ENCODE assay signal across 9 mouse cellular contexts in genomic region chr17:10093437-10094107, GRCm38 (mm10).
A peak's percentile ranks its signal among the peaks of the same experiment; 100 is the strongest.
DNase-seq lines count a peak whose midpoint lies in the region; ATAC-seq lines count a peak whose summit lies in the region.
"Had no signal": no experiment of that assay in that cellular context is flagged by ENCODE, and none has a peak within 500 bp of the region (broad histone marks: within the 10 kb centered on the region; RNA-seq: fewer than 3 reads in every experiment).

No protein-coding gene starts in this region.

- H3K9me3 ChIP-seq in kidney, embryonic 16.5 days (ENCODE audit: low read length): peaks cover 10% of the 10 kb centered on the region

- H3K9ac ChIP-seq in kidney, embryonic 16.5 days (replicated peaks; ENCODE audit: low read length): no peak overlapping the region

- ATAC-seq in kidney, embryonic 16.5 days (ENCODE audit: low FRiP score, low TSS enrichment): no peak

- no peak overlapping the region for H3K4me3 ChIP-seq in kidney, embryonic 16.5 days (ENCODE audit: low read length)
- H3K4me3 ChIP-seq: megakaryocyte, embryonic 14.5 days had no signal

- DNase-seq in layer of hippocampus, adult 9-11 months: peak; percentile 51
- DNase-seq in layer of hippocampus, adult 8-10 months (ENCODE audit: low spot score in 2 of 2): no peak
- DNase-seq in gastrocnemius, postnatal 14 days: peak; percentile 76
- peak; percentile 54 to 63 for DNase-seq in right cerebral cortex, postnatal 10 days (ENCODE audit: low spot score in 2 of 2)
- DNase-seq in embryo, embryonic 11 days: no peak
- no peak for DNase-seq in embryo, embryonic 10.5 days (ENCODE audit: low spot score)
- DNase-seq in ovary, adult 18-20 months (ENCODE audit: low spot score): no peak

- H3K27ac ChIP-seq in kidney, embryonic 16.5 days (ENCODE audit: low read length): peak overlapping the region; percentile 38; the same call in 1 of the 2 replicates

- no peak overlapping the region for H3K4me2 ChIP-seq in kidney, embryonic 16.5 days (replicated peaks; ENCODE audit: low read depth, low read length)

- H3K27me3 ChIP-seq in kidney, embryonic 16.5 days (ENCODE audit: insufficient read depth, low read length): no peaks in the 10 kb centered on the region

- 57% methylated on average over 8 of the region's 8 CpGs for WGBS in kidney, embryonic 16.5 days

- H3K4me1 ChIP-seq in kidney, embryonic 16.5 days (ENCODE audit: insufficient read depth, low read length): peaks cover 16% of the 10 kb centered on the region; the same call in 1 of the 2 replicates
- H3K4me1 ChIP-seq: megakaryocyte, embryonic 14.5 days had no signal

- intact Hi-C loops in gastrocnemius, postnatal 14 days (cut with DNase I; ENCODE audit: low total_unique reads): no loop called here

- no peaks in the 10 kb centered on the region for H3K36me3 ChIP-seq in kidney, embryonic 16.5 days (ENCODE audit: insufficient read depth, low read length)

Comparison
In these comparisons a context has a peak if more than half of its experiments do, and no peak if none do; other contexts are left out.
1. DNase-seq: peak in layer of hippocampus, adult 9-11 months (single experiment), gastrocnemius, postnatal 14 days (single experiment) and right cerebral cortex, postnatal 10 days (2 of 2); none in layer of hippocampus, adult 8-10 months (0 of 2), embryo, embryonic 11 days (single experiment), embryo, embryonic 10.5 days (single experiment) and ovary, adult 18-20 months (single experiment).